Mouse (Mus musculus) spleen, adult 2 months (tissue): Measurements from ENCODE around the gene Cpne2.

ENCODE experiments used
- CTCF ChIP-seq: fragments of 200-500 bp; IDR thresholded peaks from 2 replicates; pipeline ENCODE4 v1.5.1; 2011; ENCODE audit warnings: mild to moderate bottlenecking, inconsistent platforms; ENCODE audit not compliant: insufficient read depth, insufficient read length, insufficient replicate concordance; ENCODE audit errors: extremely low read depth
- POLR2A ChIP-seq: fragments of 200-500 bp; IDR thresholded peaks from 2 replicates; pipeline ENCODE4 v1.6.1; 2011; ENCODE audit warnings: low read depth, low read length, inconsistent platforms

DNA sequence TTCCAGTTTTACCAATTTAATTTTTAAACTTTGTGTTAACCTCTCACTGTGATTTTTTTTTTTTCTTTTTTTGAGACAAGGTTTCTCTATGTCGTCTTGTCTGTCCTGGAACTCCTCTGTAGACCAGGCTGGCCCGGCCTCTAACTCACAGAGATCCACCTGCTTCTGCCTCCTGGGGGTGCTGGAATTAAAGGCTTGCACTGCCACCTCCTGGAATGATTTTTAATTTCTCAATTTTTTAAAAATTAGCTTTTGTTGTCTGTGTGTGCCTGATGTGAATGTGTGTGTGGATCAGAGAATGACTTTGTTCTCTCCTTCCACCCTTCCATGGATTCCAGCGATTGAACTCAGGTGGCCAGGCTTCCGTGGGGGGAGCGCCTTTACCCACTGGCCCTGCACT, 74.3 kb downstream of the Cpne2 start:
- TF ChIP-seq CTCF (no peak), POLR2A (no peak)
